Mouse (Mus musculus): ENCODE measurements around the gene Rab40c. TPM values are rescaled to one million over a fixed set of nuclear protein-coding genes. Genes with fewer than 3 reads are reported as not detected.

The Rab40c gene
- polyA plus RNA-seq, 1 experiment = 7.0 TPM

- no peaks in the 10 kb centered on the region for H3K4me1 ChIP-seq (ENCODE audit: control insufficient read depth, insufficient read depth, insufficient read length, low read length)
- no peak overlapping the region for H3K27ac ChIP-seq (replicated peaks; ENCODE audit: low read depth, low read length)
- H3K4me3 ChIP-seq (ENCODE audit: insufficient read depth, low read depth, low read length) = no peak overlapping the region
Observed at GRCm38 (mm10) chr17:25893975-25894617, 25.4 kb downstream of the Rab40c start.

GRCm38 (mm10) chr17:25888837-25889236 is 30.7 kb downstream of the Rab40c start:
- Histone ChIP-seq H3K4me1 (ENCODE audit: control insufficient read depth, insufficient read depth, insufficient read length, low read length) (no peaks in the 10 kb centered on the region), H3K27ac (replicated peaks; ENCODE audit: low read depth, low read length) (no peak overlapping the region), H3K4me3 (ENCODE audit: insufficient read depth, low read depth, low read length) (no peak overlapping the region)

- no peak overlapping the region for H3K4me3 ChIP-seq (ENCODE audit: insufficient read depth, low read depth, low read length)
- no peaks in the 10 kb centered on the region for H3K4me1 ChIP-seq (ENCODE audit: control insufficient read depth, insufficient read depth, insufficient read length, low read length)
- H3K27ac ChIP-seq (replicated peaks; ENCODE audit: low read depth, low read length) = no peak overlapping the region
Observed at GRCm38 (mm10) chr17:25887467-25887866, 32.1 kb downstream of the Rab40c start.

GRCm38 (mm10) chr17:25886806-25887205 is 32.7 kb downstream of the Rab40c start:
- Histone ChIP-seq H3K4me1 (ENCODE audit: control insufficient read depth, insufficient read depth, insufficient read length, low read length) (no peaks in the 10 kb centered on the region), H3K4me3 (ENCODE audit: insufficient read depth, low read depth, low read length) (no peak overlapping the region), H3K27ac (replicated peaks; ENCODE audit: low read depth, low read length) (no peak overlapping the region)

- Histone ChIP-seq H3K4me3 (ENCODE audit: insufficient read depth, low read depth, low read length) (no peak overlapping the region), H3K4me1 (ENCODE audit: control insufficient read depth, insufficient read depth, insufficient read length, low read length) (0 out of 2 replicates have a peak, but pooled peaks cover 2% of the 10 kb centered on the region), H3K27ac (replicated peaks; ENCODE audit: low read depth, low read length) (no peak overlapping the region)
Observed at GRCm38 (mm10) chr17:25885636-25886035, 33.9 kb downstream of the Rab40c start.

GRCm38 (mm10) chr17:25883824-25884223 is 35.7 kb downstream of the Rab40c start:
- Histone ChIP-seq H3K4me1 (ENCODE audit: control insufficient read depth, insufficient read depth, insufficient read length, low read length) (0 out of 2 replicates have a peak, but pooled peaks cover 2% of the 10 kb centered on the region), H3K4me3 (ENCODE audit: insufficient read depth, low read depth, low read length) (no peak overlapping the region), H3K27ac (replicated peaks; ENCODE audit: low read depth, low read length) (no peak overlapping the region)

- Histone ChIP-seq H3K4me3 (ENCODE audit: insufficient read depth, low read depth, low read length) (no peak overlapping the region), H3K27ac (replicated peaks; ENCODE audit: low read depth, low read length) (no peak overlapping the region), H3K4me1 (ENCODE audit: control insufficient read depth, insufficient read depth, insufficient read length, low read length) (0 out of 2 replicates have a peak, but pooled peaks cover 2% of the 10 kb centered on the region)
Observed at GRCm38 (mm10) chr17:25883268-25883667, 36.3 kb downstream of the Rab40c start.

- H3K4me3 ChIP-seq (ENCODE audit: insufficient read depth, low read depth, low read length) = no peak overlapping the region
- 0 out of 2 replicates have a peak, but pooled peaks cover 2% of the 10 kb centered on the region for H3K4me1 ChIP-seq (ENCODE audit: control insufficient read depth, insufficient read depth, insufficient read length, low read length)
- H3K27ac ChIP-seq (replicated peaks; ENCODE audit: low read depth, low read length) = no peak overlapping the region
Observed at GRCm38 (mm10) chr17:25882306-25882705, 37.2 kb downstream of the Rab40c start.

- Histone ChIP-seq H3K4me1 (ENCODE audit: control insufficient read depth, insufficient read depth, insufficient read length, low read length) (0 out of 2 replicates have a peak, but pooled peaks cover 2% of the 10 kb centered on the region), H3K4me3 (ENCODE audit: insufficient read depth, low read depth, low read length) (no peak overlapping the region), H3K27ac (replicated peaks; ENCODE audit: low read depth, low read length) (no peak overlapping the region)
Observed at GRCm38 (mm10) chr17:25881691-25882090, 37.8 kb downstream of the Rab40c start.

GRCm38 (mm10) chr17:25880913-25881641 is 38.5 kb downstream of the Rab40c start:
- Histone ChIP-seq H3K27ac (replicated peaks; ENCODE audit: low read depth, low read length) (no peak overlapping the region), H3K4me1 (ENCODE audit: control insufficient read depth, insufficient read depth, insufficient read length, low read length) (peaks cover 5% of the 10 kb centered on the region; the same call in 1 of the 2 replicates), H3K4me3 (ENCODE audit: insufficient read depth, low read depth, low read length) (no peak overlapping the region)

GRCm38 (mm10) chr17:25880196-25880910 is 39.2 kb downstream of the Rab40c start, which contains the start of gene Wfikkn1:
Wfikkn1 (minus strand) TSS chr17:25880858.
- Histone ChIP-seq H3K4me3 (ENCODE audit: insufficient read depth, low read depth, low read length) (no peak within 1 kb of the TSS), H3K4me1 (ENCODE audit: control insufficient read depth, insufficient read depth, insufficient read length, low read length) (peaks cover 8% of the 10 kb centered on the region; the same call in 1 of the 2 replicates), H3K27ac (replicated peaks; ENCODE audit: low read depth, low read length) (no peak within 1 kb of the TSS)

GRCm38 (mm10) chr17:25879750-25880149 is 39.8 kb downstream of the Rab40c start:
- peaks cover 8% of the 10 kb centered on the region; the same call in 1 of the 2 replicates for H3K4me1 ChIP-seq (ENCODE audit: control insufficient read depth, insufficient read depth, insufficient read length, low read length)
- H3K27ac ChIP-seq (replicated peaks; ENCODE audit: low read depth, low read length) = no peak overlapping the region
- H3K4me3 ChIP-seq (ENCODE audit: insufficient read depth, low read depth, low read length) = no peak overlapping the region

- Histone ChIP-seq H3K27ac (replicated peaks; ENCODE audit: low read depth, low read length) (no peak overlapping the region), H3K4me1 (ENCODE audit: control insufficient read depth, insufficient read depth, insufficient read length, low read length) (peaks cover 8% of the 10 kb centered on the region; the same call in 1 of the 2 replicates), H3K4me3 (ENCODE audit: insufficient read depth, low read depth, low read length) (no peak overlapping the region)
Observed at GRCm38 (mm10) chr17:25879261-25879660, 40.3 kb downstream of the Rab40c start.

GRCm38 (mm10) chr17:25878611-25879180 is 40.8 kb downstream of the Rab40c start:
- Histone ChIP-seq H3K27ac (replicated peaks; ENCODE audit: low read depth, low read length) (no peak overlapping the region), H3K4me3 (ENCODE audit: insufficient read depth, low read depth, low read length) (no peak overlapping the region), H3K4me1 (ENCODE audit: control insufficient read depth, insufficient read depth, insufficient read length, low read length) (peaks cover 11% of the 10 kb centered on the region; the same call in 1 of the 2 replicates)

All from brown adipose tissue, adult 24 weeks (tissue).